Mouse (Mus musculus) cerebellum, adult 2 months (tissue): ENCODE data around the gene Gigyf1. TPM values are rescaled to one million over a fixed set of nuclear protein-coding genes. Genes with fewer than 3 reads are reported as not detected.

ENCODE experiments used
- DNase-seq, 2 experiments: peaks; one replicate each; pipeline ENCODE4 v3.0.0; 2021
- H3K27ac ChIP-seq: fragments of 200-500 bp; 2 replicates; pipeline ENCODE4 v1.5.1; 2012; ENCODE audit warnings: low read length, control low read depth, inconsistent platforms; ENCODE audit not compliant: insufficient read depth
- H3K27me3 ChIP-seq: fragments of 200-500 bp; 2 replicates; pipeline ENCODE4 v1.6.1; 2012; ENCODE audit warnings: inconsistent platforms, mild to moderate bottlenecking, low read length, moderate library complexity; ENCODE audit not compliant: control insufficient read depth, insufficient read depth
- H3K4me1 ChIP-seq: fragments of 200-500 bp; 2 replicates; pipeline ENCODE4 v1.6.1; 2011; ENCODE audit warnings: low read length; ENCODE audit not compliant: control insufficient read depth, insufficient read depth
- H3K4me3 ChIP-seq: fragments of 200-500 bp; replicated peaks from 2 replicates; pipeline ENCODE3; 2011; ENCODE audit warnings: mild to moderate bottlenecking, low read depth, low read length, control low read depth; ENCODE audit not compliant: insufficient read depth
- CTCF ChIP-seq: fragments of 200-500 bp; IDR thresholded peaks from 2 replicates; pipeline ENCODE4 v1.5.1; 2011; ENCODE audit warnings: low read depth, mild to moderate bottlenecking, control low read depth, low read length, moderate library complexity, borderline replicate concordance; ENCODE audit not compliant: insufficient read depth
- POLR2A ChIP-seq: fragments of 200-500 bp; IDR thresholded peaks from 2 replicates; pipeline ENCODE4 v1.6.1; 2011; ENCODE audit warnings: low read length, control low read depth, borderline replicate concordance; ENCODE audit not compliant: insufficient read depth
- WGBS: fragments of 180-500 bp; shearing (Covaris S2); methylation state at CpG from one replicate; pipeline ENCODE4 v1.1.7; 2018; 5-methylcytosine and 5-hydroxymethylcytosine counted together
- polyA plus RNA-seq: library from polyadenylated mRNA; depleted of rRNA; stranded (reverse); fragments of >200 nt; gene quantifications from 2 replicates; pipeline ENCODE4 v1.2.3, GENCODE M21; 2012

Gigyf1 gene
- polyA plus RNA-seq, 1 experiment, result 61.2 TPM

- WGBS, result 1% methylated on average over 64 of the region's 83 CpGs
- Histone ChIP-seq H3K4me3 (peak overlapping the region; percentile 78), H3K4me1 (peaks cover 12% of the 10 kb centered on the region), H3K27ac (0 out of 2 replicates have a peak overlapping the region, but pooled peaks have one; percentile 51), H3K27me3 (no peaks in the 10 kb centered on the region)
- peak; percentile 42 to 50 for DNase-seq
- no peak for TF ChIP-seq POLR2A
- TF ChIP-seq CTCF, result no peak
Measured at GRCm38 (mm10) chr5:137510573-137511390, 7.6 kb upstream of the Gigyf1 start.

- Histone ChIP-seq H3K4me3 (peak overlapping the region; percentile 78), H3K27ac (0 out of 2 replicates have a peak overlapping the region, but pooled peaks have one; percentile 51), H3K27me3 (no peaks in the 10 kb centered on the region), H3K4me1 (peaks cover 12% of the 10 kb centered on the region)
- WGBS, result 19% methylated on average over 3 of the region's 3 CpGs
- TF ChIP-seq POLR2A, result no peak
- DNase-seq, result peak in 1 of 2 experiments; percentile 14
Measured at GRCm38 (mm10) chr5:137511706-137512105, 6.6 kb upstream of the Gigyf1 start.

- no peak overlapping the region for H3K4me3 ChIP-seq
- H3K4me1 ChIP-seq, result peaks cover 12% of the 10 kb centered on the region
- no peak overlapping the region for H3K27ac ChIP-seq
- peak; percentile 14 to 24 for DNase-seq
- H3K27me3 ChIP-seq, result no peaks in the 10 kb centered on the region
- TF ChIP-seq CTCF (peak; percentile 51; the same call in 1 of the 2 replicates), POLR2A (no peak)
- WGBS, result 64% methylated on average over 11 of the region's 11 CpGs
Measured at GRCm38 (mm10) chr5:137512847-137513794, 5.2 kb upstream of the Gigyf1 start.

- WGBS, result 32% methylated on average over 12 of the region's 12 CpGs
- no peak for TF ChIP-seq POLR2A
- TF ChIP-seq CTCF, result no peak
Measured at GRCm38 (mm10) chr5:137513951-137514721, 4.2 kb upstream of the Gigyf1 start.

GRCm38 (mm10) chr5:137514811-137515210 is 3.5 kb upstream of the Gigyf1 start:
- peak in 1 of 2 experiments; percentile 30 for DNase-seq
- Histone ChIP-seq H3K4me1 (peaks cover 12% of the 10 kb centered on the region), H3K27ac (no peak overlapping the region), H3K4me3 (no peak overlapping the region), H3K27me3 (no peaks in the 10 kb centered on the region)
- TF ChIP-seq POLR2A, result no peak
- TF ChIP-seq CTCF, result no peak
- WGBS, result 37% methylated on average over 3 of the region's 3 CpGs

More at GRCm38 (mm10) chr5:137513951-137514721, 4.2 kb upstream of the Gigyf1 start:
- Histone ChIP-seq H3K27me3 (no peaks in the 10 kb centered on the region), H3K4me3 (no peak overlapping the region), H3K4me1 (peaks cover 12% of the 10 kb centered on the region), H3K27ac (0 out of 2 replicates have a peak overlapping the region, but pooled peaks have one; percentile 17)
- DNase-seq, result peak; percentile 63 to 67

GRCm38 (mm10) chr5:137519691-137520550 is 1.6 kb downstream of the Gigyf1 start:
- Histone ChIP-seq H3K4me3 (no peak overlapping the region), H3K27me3 (no peaks in the 10 kb centered on the region), H3K27ac (no peak overlapping the region), H3K4me1 (peaks cover 4% of the 10 kb centered on the region)
- DNase-seq, result peak in 1 of 2 experiments; percentile 15
- WGBS, result 58% methylated on average over 27 of the region's 27 CpGs
- TF ChIP-seq CTCF (no peak), POLR2A (no peak)
